Mouse (Mus musculus) midbrain, postnatal 0 days (tissue): ENCODE data around the gene Cpa3. TPM values are rescaled to one million over a fixed set of nuclear protein-coding genes. Genes with fewer than 3 reads are reported as not detected.

Experiments
- ATAC-seq: fragments of 200-750 bp; cut with Nextera tagmentation; 2 replicates; pipeline ENCODE4 v1.8.0; 2017; ENCODE audit warnings: moderate number of reproducible peaks, mild to moderate bottlenecking, moderate TSS enrichment, moderate library complexity; ENCODE audit not compliant: low FRiP score
- DNase-seq: peaks from one replicate; pipeline ENCODE4 v3.0.0-alpha.2; 2015; ENCODE audit warnings: low spot score
- H3K27ac ChIP-seq: fragments of 300-500 bp; sonication (generic); 2 replicates; pipeline ENCODE4 v1.5.1; 2014; ENCODE audit warnings: low read depth, mild to moderate bottlenecking, low read length, mixed read lengths
- H3K27me3 ChIP-seq: fragments of 300-500 bp; sonication (generic); 2 replicates; pipeline ENCODE4 v1.6.1; 2014; ENCODE audit warnings: low read length, control low read depth, mixed read lengths; ENCODE audit not compliant: insufficient read depth
- H3K36me3 ChIP-seq: fragments of 300-500 bp; sonication (generic); 2 replicates; pipeline ENCODE4 v1.6.1; 2014; ENCODE audit warnings: low read length, control low read depth, mixed read lengths; ENCODE audit not compliant: insufficient read depth
- H3K4me1 ChIP-seq: fragments of 300-500 bp; sonication (generic); 2 replicates; pipeline ENCODE4 v1.6.1; 2014; ENCODE audit warnings: mild to moderate bottlenecking, control low read depth, antibody characterized with exemption, low read length, mixed read lengths; ENCODE audit not compliant: insufficient read depth
- H3K4me2 ChIP-seq: fragments of 300-500 bp; sonication (generic); 2 replicates; pipeline ENCODE4 v1.6.1; 2014; ENCODE audit warnings: low read depth, mild to moderate bottlenecking, low read length, mixed read lengths; ENCODE audit not compliant: poor library complexity, severe bottlenecking
- H3K4me3 ChIP-seq: fragments of 300-500 bp; sonication (generic); 2 replicates; pipeline ENCODE4 v1.5.1; 2014; ENCODE audit warnings: low read depth, mild to moderate bottlenecking, low read length, moderate library complexity
- H3K9ac ChIP-seq: fragments of 300-500 bp; sonication (generic); replicated peaks from 2 replicates; pipeline ENCODE4 v1.6.1; 2014; ENCODE audit warnings: mild to moderate bottlenecking, low read length, moderate library complexity, mixed read lengths; ENCODE audit not compliant: poor library complexity, severe bottlenecking
- H3K9me3 ChIP-seq: fragments of 300-500 bp; sonication (generic); 2 replicates; pipeline ENCODE4 v1.6.1; 2016; ENCODE audit warnings: low read length, control low read depth
- CTCF ChIP-seq: IDR thresholded peaks from 2 replicates; pipeline ENCODE4 v1.5.1; 2016; ENCODE audit warnings: antibody characterized with exemption, mild to moderate bottlenecking
- WGBS: fragments of 180-500 bp; shearing (Covaris S2); extraction: QIAGEN DNeasy Blood & Tissue Kit; methylation state at CpG from one replicate; pipeline ENCODE4 v1.1.7; 2014; 5-methylcytosine and 5-hydroxymethylcytosine counted together
- polyA plus RNA-seq: library from polyadenylated mRNA; unstranded; fragments of >200 nt; fragmentation: Nextera tagmentation; extraction: Ambion mirVana; gene quantifications from 2 replicates; pipeline ENCODE4 v1.2.1, GENCODE M21; 2015
- total RNA-seq: library from RNA; depleted of rRNA; stranded (reverse); fragments of >200 nt; gene quantifications from 2 replicates; pipeline ENCODE4 v1.2.3, GENCODE M21; 2014

Gene Cpa3
- total and polyA plus RNA-seq, 2 experiments from 2014 or later = 0.60 to 0.77 TPM

- 90% methylated on average over 1 of the region's 1 CpGs for WGBS
These were observed 1.9 kb upstream of the Cpa3 start for GRCm38 (mm10) chr3:20243913-20244312.

GRCm38 (mm10) chr3:20239741-20240140, 2.2 kb downstream of the Cpa3 start:
- no peaks in the 10 kb centered on the region for H3K9me3 ChIP-seq
- no peak overlapping the region for H3K9ac ChIP-seq
- no peaks in the 10 kb centered on the region for H3K36me3 ChIP-seq
- H3K27me3 ChIP-seq = no peaks in the 10 kb centered on the region
- DNase-seq (no peak), ATAC-seq (no peak)
- 83% methylated on average over 3 of the region's 3 CpGs for WGBS
- H3K27ac ChIP-seq = no peak overlapping the region
- no peak for TF ChIP-seq CTCF
- no peak overlapping the region for H3K4me2 ChIP-seq
- H3K4me1 ChIP-seq = no peaks in the 10 kb centered on the region
- no peak overlapping the region for H3K4me3 ChIP-seq

More at GRCm38 (mm10) chr3:20243913-20244312, 1.9 kb upstream of the Cpa3 start:
- no peak overlapping the region for H3K27ac ChIP-seq
- no peaks in the 10 kb centered on the region for H3K4me1 ChIP-seq
- no peaks in the 10 kb centered on the region for H3K36me3 ChIP-seq
- no peak overlapping the region for H3K4me3 ChIP-seq
- no peak for TF ChIP-seq CTCF
- no peaks in the 10 kb centered on the region for H3K9me3 ChIP-seq
- ATAC-seq = no peak
- no peak overlapping the region for H3K9ac ChIP-seq
- H3K27me3 ChIP-seq = no peaks in the 10 kb centered on the region
- no peak overlapping the region for H3K4me2 ChIP-seq
- DNase-seq = no peak

DNA sequence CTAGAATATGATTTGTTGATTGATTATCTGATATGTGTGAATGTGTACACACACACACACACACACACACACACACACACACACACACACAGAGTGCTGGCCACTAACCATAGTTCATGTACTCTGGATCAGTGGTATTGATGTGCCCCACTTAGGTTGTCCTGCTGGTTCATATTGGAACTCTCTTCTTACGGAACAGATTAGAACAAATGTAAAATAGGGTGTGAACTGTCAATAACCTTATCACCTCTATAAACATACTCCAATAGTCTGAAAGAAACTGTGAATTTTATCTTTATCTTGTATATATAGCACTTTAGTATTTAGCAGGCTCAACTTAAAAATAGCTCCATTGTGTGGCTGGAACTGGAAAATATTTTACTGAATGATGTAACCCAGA, 5.0 kb downstream of the Cpa3 start:
- no peaks in the 10 kb centered on the region for H3K4me1 ChIP-seq
- TF ChIP-seq CTCF = no peak

DNA sequence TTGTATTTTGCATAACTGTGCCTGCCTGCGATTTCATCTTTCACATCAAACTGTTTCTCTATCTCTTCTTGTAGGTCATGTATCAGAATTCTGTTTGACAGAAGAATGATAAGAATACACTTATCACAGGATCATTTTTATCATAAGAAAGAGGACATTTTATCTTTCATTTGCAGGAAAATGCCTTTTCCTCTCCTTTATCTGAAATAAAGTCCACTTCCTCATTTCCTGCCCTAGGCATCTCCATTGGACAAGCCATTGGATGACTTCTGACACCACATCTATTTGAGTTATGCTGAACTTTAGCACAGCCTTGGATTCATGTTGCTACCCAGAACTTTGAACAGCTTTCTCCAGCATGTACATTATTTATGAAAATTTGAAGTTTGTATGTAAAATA, 13.0 kb downstream of the Cpa3 start:
- H3K4me3 ChIP-seq = no peak overlapping the region
- H3K4me2 ChIP-seq = no peak overlapping the region
- no peaks in the 10 kb centered on the region for H3K9me3 ChIP-seq
- H3K36me3 ChIP-seq = no peaks in the 10 kb centered on the region
- H3K27me3 ChIP-seq = no peaks in the 10 kb centered on the region
- TF ChIP-seq CTCF = no peak
- no peaks in the 10 kb centered on the region for H3K4me1 ChIP-seq
- H3K27ac ChIP-seq = no peak overlapping the region
- ATAC-seq (no peak), DNase-seq (no peak)
- H3K9ac ChIP-seq = no peak overlapping the region
- 91% methylated on average over 1 of the region's 1 CpGs for WGBS

More for the DNA sequence above, 5.0 kb downstream of the Cpa3 start:
- Histone ChIP-seq H3K4me3 (no peak overlapping the region), H3K36me3 (no peaks in the 10 kb centered on the region), H3K4me2 (no peak overlapping the region), H3K9ac (no peak overlapping the region), H3K27me3 (no peaks in the 10 kb centered on the region), H3K9me3 (no peaks in the 10 kb centered on the region), H3K27ac (no peak overlapping the region)
- DNase-seq = no peak
- no peak for ATAC-seq
- 86% methylated on average over 1 of the region's 1 CpGs for WGBS

DNA sequence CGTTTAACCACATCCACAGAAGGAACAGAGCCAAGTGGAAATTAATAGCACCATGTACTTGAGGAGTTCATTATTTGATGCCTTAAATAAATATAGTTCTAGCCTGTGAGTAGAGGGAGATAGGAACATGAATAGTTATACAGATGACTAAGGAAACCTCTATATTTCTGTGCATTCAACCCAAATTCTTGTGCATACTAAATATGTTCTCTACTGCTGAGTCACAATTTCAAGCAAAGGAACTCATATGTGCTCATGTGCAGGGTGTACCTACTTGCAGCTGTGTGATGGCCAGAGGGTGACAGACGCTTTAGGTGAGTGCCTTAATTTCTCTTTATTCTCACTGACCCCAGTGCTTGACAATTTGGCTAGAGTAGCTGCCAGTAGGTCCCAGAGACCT, 16.6 kb downstream of the Cpa3 start:
- DNase-seq (no peak), ATAC-seq (no peak)
- no peak overlapping the region for H3K9ac ChIP-seq
- TF ChIP-seq CTCF = no peak
- no peaks in the 10 kb centered on the region for H3K27me3 ChIP-seq
- H3K27ac ChIP-seq = no peak overlapping the region
- H3K4me1 ChIP-seq = no peaks in the 10 kb centered on the region
- H3K4me2 ChIP-seq = no peak overlapping the region
- 86% methylated on average over 2 of the region's 2 CpGs for whole genome bisulfite sequencing
- H3K4me3 ChIP-seq = no peak overlapping the region
- H3K9me3 ChIP-seq = no peaks in the 10 kb centered on the region
- H3K36me3 ChIP-seq = no peaks in the 10 kb centered on the region

DNA sequence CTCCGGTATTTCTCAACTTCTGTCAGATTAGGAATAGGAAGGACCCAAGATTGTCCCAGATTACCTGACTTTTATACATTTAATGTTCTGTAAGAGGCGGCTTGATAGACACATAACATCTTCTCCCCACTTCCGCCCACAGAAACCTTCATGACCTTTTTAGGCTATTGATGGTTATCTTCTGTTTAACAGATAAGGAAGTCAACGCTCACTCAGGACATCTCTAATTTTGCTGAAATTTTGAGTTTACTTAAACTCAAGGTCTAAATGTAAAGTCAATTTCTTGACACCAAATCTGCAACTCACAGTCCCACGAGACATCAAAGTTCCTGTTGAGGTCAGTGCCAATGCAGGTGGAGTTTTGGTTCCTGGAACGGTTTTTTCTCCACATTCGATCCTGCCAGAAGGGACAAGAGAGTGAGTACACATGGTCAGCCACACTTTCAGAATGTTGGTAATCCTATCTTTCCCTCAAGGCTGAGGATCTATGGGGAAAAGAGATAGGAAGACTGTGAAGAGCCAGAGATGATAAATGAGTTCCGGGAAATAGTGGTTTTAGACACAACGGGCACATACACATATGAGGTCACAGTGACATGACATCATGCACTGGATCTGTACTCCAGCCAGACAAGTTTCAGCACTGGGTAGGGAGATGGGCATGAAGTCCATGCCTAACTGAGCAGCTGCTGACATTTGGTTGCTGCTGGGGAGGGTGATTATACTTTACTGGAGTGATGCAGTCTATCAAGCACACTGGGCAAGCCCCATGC, 18.9 kb downstream of the Cpa3 start:
- ATAC-seq (no peak), DNase-seq (no peak)
- H3K4me3 ChIP-seq = no peak overlapping the region
- H3K9ac ChIP-seq = no peak overlapping the region
- H3K27ac ChIP-seq = no peak overlapping the region
- H3K4me2 ChIP-seq = no peak overlapping the region
- no peak for TF ChIP-seq CTCF
- H3K27me3 ChIP-seq = no peaks in the 10 kb centered on the region
- WGBS = 95% methylated on average over 9 of the region's 9 CpGs
- H3K36me3 ChIP-seq = no peaks in the 10 kb centered on the region
- H3K9me3 ChIP-seq = no peaks in the 10 kb centered on the region
- no peaks in the 10 kb centered on the region for H3K4me1 ChIP-seq
